Mouse (Mus musculus) lung, postnatal 4 days (tissue): ENCODE measurements at regions not wholly inside any gene's neighbourhood (a gene's known extent, or its start where the extent isn't known, plus 50 kb on each side); places are given as distances from the start of the nearest gene placed in this dataset.

ENCODE experiments used
- DNase-seq, 2 experiments: peaks; one replicate each; pipeline ENCODE4 v3.0.0; 2021

GRCm38 (mm10) chr11:109039060-109039791 lies 104.9 kb downstream of the E030025P04Rik start:
- no peak for DNase-seq

DNA sequence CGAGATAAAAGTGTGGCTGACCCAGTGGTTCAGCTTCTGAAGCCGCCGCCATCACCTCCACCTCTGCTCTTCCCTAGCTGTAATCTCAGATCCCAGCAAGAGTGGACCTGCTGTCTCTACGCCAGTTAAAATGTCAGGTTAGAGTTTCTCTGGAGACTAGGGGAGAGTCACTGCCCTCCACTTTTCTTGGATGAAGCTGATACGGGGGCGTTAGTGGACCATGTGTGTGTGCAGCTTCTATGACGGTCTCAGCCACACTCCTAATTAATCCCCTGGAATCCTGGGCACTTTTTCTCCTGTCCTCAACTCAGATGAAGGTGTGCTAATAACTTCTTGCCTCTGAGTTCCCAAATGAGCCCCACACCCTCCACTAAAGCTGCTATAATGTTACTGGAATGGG lies 106.0 kb downstream of the E030025P04Rik start:
- DNase-seq: no peak

DNA sequence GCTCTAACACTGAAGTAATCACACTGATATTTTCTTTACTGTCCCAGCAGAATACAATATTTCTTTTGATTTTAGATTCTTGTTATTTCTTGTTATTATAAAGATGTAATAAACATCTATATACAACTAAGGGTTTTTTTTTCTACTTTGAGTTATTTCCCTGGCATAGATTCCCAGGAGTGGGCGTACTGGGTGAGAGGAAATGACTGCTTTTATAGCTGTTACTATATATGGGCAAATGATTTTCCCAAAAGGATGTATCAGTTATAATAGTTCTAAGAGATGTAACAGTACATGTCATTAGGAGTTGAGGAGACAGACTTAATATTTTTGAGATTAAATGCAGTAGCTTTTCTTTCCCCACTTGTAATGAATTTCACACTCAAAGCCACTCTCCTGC lies 109.6 kb downstream of the E030025P04Rik start:
- DNase-seq: no peak

- no peak for DNase-seq
Observed at GRCm38 (mm10) chr11:109034072-109034471, 110.1 kb downstream of the E030025P04Rik start.

DNA sequence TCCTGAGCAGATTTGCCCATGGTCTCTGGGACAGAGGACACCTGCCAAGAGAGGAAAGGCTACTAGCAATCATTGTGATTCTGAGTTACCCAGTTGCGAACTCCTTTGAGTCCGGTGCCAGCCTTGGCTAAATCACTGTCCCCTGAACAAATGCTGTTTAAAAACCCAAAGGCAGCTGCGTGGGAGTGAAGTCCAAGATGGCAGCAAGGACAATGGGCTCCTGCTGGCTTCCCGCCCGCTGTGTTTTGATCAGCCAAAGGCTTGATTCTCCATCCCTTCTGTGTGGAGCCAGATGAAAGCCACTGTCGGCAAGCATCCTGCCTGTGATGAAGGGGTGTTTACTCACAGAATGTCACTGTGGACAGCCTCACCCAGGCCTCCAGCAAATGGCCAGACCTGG lies 111.4 kb downstream of the E030025P04Rik start:
- peak; percentile 62 to 84 for DNase-seq

GRCm38 (mm10) chr11:109030486-109030885 lies 110.3 kb downstream of the Axin2 start:
- DNase-seq: peak; percentile 48 to 64

DNA sequence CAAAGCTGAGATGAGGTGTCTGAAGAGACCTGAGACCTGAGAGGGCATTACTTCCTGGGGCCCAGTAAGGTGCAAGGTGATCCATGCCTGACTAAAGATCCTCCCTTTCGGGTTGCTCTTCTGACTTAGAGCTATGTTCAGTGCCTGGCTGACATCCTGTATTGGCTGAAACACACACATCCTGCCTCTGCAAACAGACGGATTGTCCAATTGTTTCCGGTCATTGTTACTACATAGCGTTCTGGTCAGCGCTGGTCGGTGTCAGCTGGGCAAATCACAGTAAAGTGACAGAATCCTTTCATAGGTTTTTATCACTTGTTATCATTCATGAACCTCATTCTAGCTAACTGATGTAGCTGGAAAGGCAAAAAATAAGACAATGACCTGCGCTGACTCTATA lies 109.7 kb downstream of the Axin2 start:
- DNase-seq: peak; percentile 35 to 62

DNA sequence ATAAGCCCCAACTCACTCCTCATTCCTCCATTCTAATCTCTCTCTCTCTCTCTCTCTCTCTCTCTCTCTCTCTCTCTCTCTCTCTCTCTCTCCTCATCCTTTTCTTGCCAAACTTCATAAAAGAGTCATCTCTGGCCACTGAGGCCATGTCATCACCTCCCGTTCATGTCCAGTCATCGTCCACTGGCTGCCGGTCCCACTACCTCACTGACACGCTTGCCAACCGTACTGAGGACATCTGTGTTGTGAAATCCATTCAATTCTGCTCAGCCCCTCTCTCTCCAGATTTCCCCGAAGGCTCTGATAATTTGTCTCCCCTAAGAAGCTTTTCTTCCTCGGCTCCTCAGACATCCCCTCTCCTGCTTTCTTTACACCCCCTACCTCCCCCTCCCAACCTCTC lies 94.7 kb downstream of the Axin2 start:
- DNase-seq: peak in 1 of 2 experiments; percentile 36

- DNase-seq: no peak
Observed at GRCm38 (mm10) chr11:109011161-109011560, 91.0 kb downstream of the Axin2 start.

- DNase-seq: no peak
Observed at GRCm38 (mm10) chr11:109008872-109009271, 88.7 kb downstream of the Axin2 start.

DNA sequence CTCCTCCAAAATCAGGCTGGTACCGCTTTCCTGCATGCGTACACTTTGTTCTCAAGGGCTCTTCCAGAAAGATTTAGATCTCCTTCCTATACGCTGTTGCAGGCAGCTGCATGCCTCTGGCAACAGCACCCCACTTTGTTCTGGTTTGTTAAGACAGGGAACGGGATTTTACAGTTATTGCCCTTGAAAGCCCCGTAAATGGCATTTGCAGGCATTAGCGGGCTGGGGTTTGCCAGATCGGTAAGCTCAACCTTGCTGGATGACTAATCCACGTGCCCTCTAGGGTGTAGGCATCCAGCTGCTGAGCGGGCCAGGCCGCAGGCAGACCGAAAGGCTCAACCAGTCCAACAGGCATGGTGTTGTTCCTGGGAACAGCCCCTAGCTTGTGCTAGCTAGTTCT lies 85.5 kb downstream of the Axin2 start:
- no peak for DNase-seq
